Mouse (Mus musculus) natural killer cell, adult 2 months (primary cell): ENCODE measurements at regions not wholly inside any gene's neighbourhood (a gene's known extent, or its start where the extent isn't known, plus 50 kb on each side); places are given as distances from the start of the nearest gene placed in this dataset.
"Not testable (repeated sequence)": the region's sequence is repeated elsewhere in the genome, so short reads cannot be mapped to it uniquely, and the experiment has no call there.

Experiments used
- DNase-seq, 2 experiments: peaks; one replicate each; pipeline ENCODE4 v3.0.0; 2022; ENCODE audit warnings: low spot score in 2 of 2

DNA sequence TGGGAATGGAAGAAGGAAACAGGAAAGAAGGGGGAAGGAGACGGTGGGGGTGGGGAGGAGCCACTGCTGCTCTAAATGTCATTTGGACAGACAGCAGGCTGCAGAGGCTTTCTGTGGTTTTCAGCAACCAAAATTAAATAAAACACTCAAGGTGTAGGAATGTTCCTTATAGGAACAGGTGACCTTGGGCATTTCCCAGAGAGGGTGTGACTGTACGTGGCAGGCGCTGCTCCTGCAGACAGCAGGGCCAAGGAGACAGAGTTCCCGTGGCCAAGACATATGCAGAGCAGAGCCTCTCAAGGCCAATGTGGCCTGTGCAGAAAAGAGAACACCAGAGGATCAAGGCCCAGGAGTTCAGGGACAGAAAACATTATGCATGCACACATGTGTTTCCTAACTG lies 175.9 kb upstream of the Afdn start:
- DNase-seq: no peak

DNA sequence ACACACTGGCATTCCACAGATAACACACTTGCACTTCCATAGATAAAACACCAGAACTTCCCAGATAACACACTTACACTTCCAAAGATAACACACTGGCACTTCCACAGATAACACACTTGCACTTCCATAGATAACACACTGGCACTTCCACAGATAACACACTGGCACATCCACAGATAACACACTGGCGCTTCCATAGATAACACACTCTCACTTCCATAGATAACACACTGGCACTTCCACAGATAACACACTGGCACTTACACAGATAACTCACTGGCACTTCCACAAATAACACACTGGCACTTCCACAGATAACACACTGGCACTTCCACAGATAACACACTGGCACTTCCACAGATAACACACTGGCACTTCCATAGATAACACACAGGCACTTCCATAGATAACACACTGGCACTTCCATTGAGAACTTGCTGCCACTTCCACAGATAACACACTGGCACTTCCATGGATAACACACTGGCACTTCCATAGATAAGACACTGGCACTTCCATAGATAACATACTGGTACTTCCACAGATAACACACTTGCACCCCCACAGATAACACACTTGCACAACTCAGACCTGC lies 170.0 kb upstream of the Afdn start:
- not testable (repeated sequence) for DNase-seq
